Mouse (Mus musculus) kidney, postnatal 25 days (tissue): Measurements from ENCODE around the gene Gm38655.
"Not testable (repeated sequence)": the region's sequence is repeated elsewhere in the genome, so short reads cannot be mapped to it uniquely, and the experiment has no call there.

Experiments
- DNase-seq, 2 experiments: peaks; one replicate each; pipeline ENCODE4 v3.0.0; 2021; ENCODE audit warnings: mixed read lengths in 2 of 2

Gene Gm38655

GRCm38 (mm10) chr17:25165970-25166671, 9.2 kb downstream of the Gm38655 start:
- DNase-seq = no peak

- no peak for DNase-seq
Observed at GRCm38 (mm10) chr17:25164770-25165169, 10.5 kb downstream of the Gm38655 start.

DNA sequence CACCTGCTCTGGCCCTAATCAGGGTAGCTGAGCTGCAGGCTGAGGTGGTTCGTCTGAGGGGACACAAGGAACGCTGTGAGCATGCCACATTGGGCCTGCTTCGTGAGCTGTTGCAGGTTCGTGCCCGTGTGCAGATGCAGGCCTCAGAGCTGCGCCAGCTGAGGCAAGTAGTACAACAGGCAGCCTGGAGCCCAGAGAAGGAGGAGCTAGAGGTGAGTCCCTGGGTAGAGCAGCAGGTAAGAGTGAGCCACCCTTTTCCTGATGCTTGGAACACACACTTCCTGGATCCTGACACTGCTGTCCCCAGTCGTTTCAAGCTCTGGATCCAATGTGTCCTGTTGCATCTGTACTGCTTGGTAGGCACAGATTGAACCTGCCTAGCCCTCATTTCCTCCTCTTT, 11.9 kb downstream of the Gm38655 start:
- DNase-seq = no peak

DNA sequence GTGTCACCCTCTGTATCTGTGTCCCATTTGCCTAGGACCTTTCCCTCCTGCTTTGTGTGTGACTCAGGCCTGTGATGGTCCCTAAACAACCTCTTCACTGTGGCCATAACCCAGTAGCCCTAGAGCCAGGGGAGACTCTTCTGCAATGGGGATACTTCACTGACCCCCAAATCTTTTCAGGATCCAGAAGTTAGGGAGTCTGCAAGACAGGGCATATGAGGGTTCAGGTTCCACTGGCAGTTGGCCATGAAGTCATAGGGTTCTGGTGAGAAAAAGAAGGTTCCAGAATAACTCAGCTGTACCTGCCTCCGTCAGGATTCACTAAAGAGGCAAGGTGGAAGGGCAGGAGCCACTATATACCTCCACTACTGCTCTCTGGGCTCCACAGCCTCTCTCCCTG, 13.1 kb downstream of the Gm38655 start, which contains the start of gene Ccdc154:
Ccdc154 (plus strand) TSS at position 301 of the 400 bp plus-strand sequence.
- no peak for DNase-seq

DNA sequence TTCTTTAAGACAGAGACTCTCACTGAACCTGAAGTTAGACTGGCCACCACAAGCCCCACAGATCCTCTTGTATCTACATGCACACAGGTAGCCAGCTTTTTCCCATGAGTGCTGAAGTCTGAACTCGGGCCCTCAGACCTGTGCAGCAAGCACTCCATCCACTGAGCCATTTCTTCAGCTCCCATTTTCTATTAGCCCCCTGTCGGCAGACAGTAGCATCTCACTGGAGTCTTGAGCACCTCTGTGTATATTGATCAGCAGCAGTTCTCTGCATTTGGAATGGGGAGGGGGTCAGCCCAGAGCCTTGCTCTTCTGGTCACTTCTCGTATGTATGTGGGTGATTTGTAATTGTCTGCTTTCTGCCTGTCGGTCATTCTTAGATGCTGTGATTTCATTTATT, 35.3 kb downstream of the Gm38655 start:
- no peak for DNase-seq

DNA sequence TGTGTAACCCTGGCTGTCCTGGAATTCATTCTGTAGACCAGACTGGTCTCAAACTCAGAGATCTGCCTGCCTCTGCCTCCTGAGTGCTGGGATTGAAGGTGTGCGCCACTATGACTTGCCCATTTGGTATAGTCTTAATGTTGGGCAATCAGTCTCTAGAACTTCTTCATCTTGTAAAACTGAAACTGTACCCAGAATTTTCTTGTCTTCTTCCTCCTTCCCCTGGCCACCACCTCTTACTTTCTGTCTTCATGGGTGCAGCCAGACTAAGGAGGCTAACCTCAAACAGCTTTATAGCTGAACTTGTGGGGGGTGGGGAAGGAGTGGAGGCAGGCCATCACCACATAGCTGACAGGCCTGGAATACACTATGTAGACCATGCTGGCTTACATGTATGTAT, 36.5 kb downstream of the Gm38655 start:
- no peak for DNase-seq

- DNase-seq = peak; percentile 39 to 71
Observed at GRCm38 (mm10) chr17:25135622-25136021, 39.6 kb downstream of the Gm38655 start.

- peak; percentile 97 to 98 for DNase-seq
Observed at GRCm38 (mm10) chr17:25133275-25133698, 42.0 kb downstream of the Gm38655 start, which contains the start of gene Clcn7. Gene Clcn7 (plus strand): TSS chr17:25133391.

GRCm38 (mm10) chr17:25130060-25130459, 45.2 kb downstream of the Gm38655 start:
- no peak for DNase-seq

DNA sequence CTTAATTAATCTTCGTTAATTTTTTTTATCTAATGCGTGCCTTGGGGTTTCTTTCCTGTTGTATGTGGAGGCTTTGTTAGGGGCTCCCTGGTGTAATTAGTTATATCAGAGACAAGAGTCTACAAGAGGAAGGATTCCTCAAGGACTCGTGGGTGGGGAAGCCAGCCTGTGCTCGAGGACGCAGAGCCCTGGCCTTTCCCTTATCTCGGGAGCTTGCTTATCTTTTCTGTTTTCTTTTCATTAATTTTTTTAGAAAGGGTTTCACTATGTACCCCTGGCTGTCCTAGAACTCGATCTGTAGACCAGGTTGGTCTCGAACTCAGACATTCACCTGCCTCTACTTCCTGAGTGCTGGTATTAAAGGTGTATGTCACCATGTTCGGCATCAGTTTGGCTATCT, 47.6 kb downstream of the Gm38655 start:
- DNase-seq = no peak

- no peak for DNase-seq
Observed at GRCm38 (mm10) chr17:25127079-25127478, 48.2 kb downstream of the Gm38655 start.

DNA sequence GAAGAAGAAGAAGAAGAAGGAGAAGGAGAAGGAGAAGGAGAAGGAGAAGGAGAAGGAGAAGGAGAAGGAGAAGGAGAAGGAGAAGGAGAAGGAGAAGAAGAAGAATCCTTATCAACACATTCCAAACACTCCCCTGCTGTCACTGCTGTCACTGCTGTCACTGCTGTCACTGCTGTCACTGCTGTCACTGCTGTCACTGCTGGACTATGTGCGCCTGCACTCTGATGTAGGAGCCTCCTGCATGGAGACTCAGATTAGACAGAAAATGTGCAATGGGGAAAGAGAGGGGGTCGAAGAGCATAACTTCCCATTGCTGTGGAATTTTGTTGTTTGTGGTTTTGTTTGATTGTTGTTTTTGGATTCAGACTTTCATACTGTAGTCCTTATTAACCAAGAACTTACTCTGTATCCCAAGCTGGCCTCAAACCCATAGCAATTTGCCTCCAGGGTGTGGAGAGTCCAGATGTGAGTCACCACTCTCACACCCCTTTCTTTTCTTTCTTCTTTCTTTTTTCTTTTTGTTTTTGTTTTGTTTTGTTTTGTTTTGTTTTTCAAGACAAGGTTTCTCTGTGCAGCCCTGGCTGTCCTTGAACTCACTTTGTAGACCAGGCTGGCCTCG, 49.7 kb downstream of the Gm38655 start:
- not testable (repeated sequence) for DNase-seq

GRCm38 (mm10) chr17:25123979-25124378, 51.3 kb downstream of the Gm38655 start:
- peak in 1 of 2 experiments; percentile 36 for DNase-seq
